Mouse (Mus musculus): Measurements from ENCODE around the gene Tle1.

The Tle1 gene

GRCm38 (mm10) chr4:72200559-72201409 lies at the start of gene Tle1:
TSS of gene Tle1 (minus strand) at chr4:72200919.
- DNase-seq: peak; percentile 99

GRCm38 (mm10) chr4:72233584-72234219 lies 33.0 kb upstream of the Tle1 start:
- no peak for DNase-seq

GRCm38 (mm10) chr4:72232206-72232605 lies 31.5 kb upstream of the Tle1 start:
- DNase-seq: no peak

GRCm38 (mm10) chr4:72230832-72231231 lies 30.1 kb upstream of the Tle1 start:
- no peak for DNase-seq

- DNase-seq: no peak
Measured at GRCm38 (mm10) chr4:72221629-72222028, 20.9 kb upstream of the Tle1 start.

GRCm38 (mm10) chr4:72204420-72205045 lies 3.8 kb upstream of the Tle1 start:
- DNase-seq: no peak

GRCm38 (mm10) chr4:72201521-72201991 lies 837 bp upstream of the Tle1 start:
- peak; percentile 35 to 47 for DNase-seq

- peak; percentile 8 to 47 for DNase-seq
Measured at GRCm38 (mm10) chr4:72199571-72200558, 854 bp downstream of the Tle1 start.

- peak; percentile 72 to 76 for DNase-seq
Measured at GRCm38 (mm10) chr4:72198877-72199411, 1.8 kb downstream of the Tle1 start.

GRCm38 (mm10) chr4:72197888-72198605 lies 2.7 kb downstream of the Tle1 start:
- peak; percentile 15 to 24 for DNase-seq

- no peak for DNase-seq
Measured at GRCm38 (mm10) chr4:72195116-72195835, 5.4 kb downstream of the Tle1 start.

GRCm38 (mm10) chr4:72193276-72193675 lies 7.4 kb downstream of the Tle1 start:
- DNase-seq: no peak

GRCm38 (mm10) chr4:72184476-72184875 lies 16.2 kb downstream of the Tle1 start:
- DNase-seq: no peak

- no peak for DNase-seq
Measured at GRCm38 (mm10) chr4:72182343-72182988, 18.3 kb downstream of the Tle1 start.

GRCm38 (mm10) chr4:72175943-72176342 lies 24.8 kb downstream of the Tle1 start:
- DNase-seq: no peak

GRCm38 (mm10) chr4:72168267-72168666 lies 32.5 kb downstream of the Tle1 start:
- DNase-seq: no peak

- no peak for DNase-seq
Measured at GRCm38 (mm10) chr4:72167761-72168229, 32.9 kb downstream of the Tle1 start.

GRCm38 (mm10) chr4:72167171-72167570 lies 33.5 kb downstream of the Tle1 start:
- no peak for DNase-seq

GRCm38 (mm10) chr4:72166561-72166960 lies 34.2 kb downstream of the Tle1 start:
- DNase-seq: peak in 1 of 2 experiments; percentile 16

GRCm38 (mm10) chr4:72165765-72166164 lies 35.0 kb downstream of the Tle1 start:
- no peak for DNase-seq

Measured in kidney, adult 8-10 months (tissue).